Mouse (Mus musculus) urinary bladder, postnatal 4 days (tissue): ENCODE results near the gene Apoa2.

Experiments
- DNase-seq, 2 experiments: peaks; one replicate each; pipeline ENCODE4 v3.0.0; 2021 to 2022; ENCODE audit warnings: low spot score in 2 of 2

Gene Apoa2

GRCm38 (mm10) chr1:171205704-171206493 lies 19.0 kb upstream of the Apoa2 start:
- no peak for DNase-seq

- no peak for DNase-seq
These were observed 15.4 kb upstream of the Apoa2 start for GRCm38 (mm10) chr1:171209409-171209808.

- DNase-seq = no peak
These were observed 12.0 kb upstream of the Apoa2 start for GRCm38 (mm10) chr1:171212854-171213253.

- no peak for DNase-seq
These were observed 10.9 kb upstream of the Apoa2 start, which contains the start of gene Nr1i3 for GRCm38 (mm10) chr1:171213801-171214496. TSS of gene Nr1i3 (plus strand) at chr1:171213970.

GRCm38 (mm10) chr1:171216241-171216955 lies 8.5 kb upstream of the Apoa2 start:
- DNase-seq = no peak

GRCm38 (mm10) chr1:171220871-171221270 lies 4.0 kb upstream of the Apoa2 start:
- DNase-seq = peak; percentile 76 to 89

- DNase-seq = peak in 1 of 2 experiments; percentile 28
These were observed 3.3 kb upstream of the Apoa2 start for GRCm38 (mm10) chr1:171221281-171222193.

GRCm38 (mm10) chr1:171222238-171223155 lies 2.4 kb upstream of the Apoa2 start, which contains the start of gene Tomm40l:
TSS of gene Tomm40l (minus strand) at chr1:171222514.
- DNase-seq = peak; percentile 87 to 93

- no peak for DNase-seq
These were observed 1.7 kb upstream of the Apoa2 start for GRCm38 (mm10) chr1:171223168-171223567.

- DNase-seq = no peak
These were observed 1.1 kb upstream of the Apoa2 start for GRCm38 (mm10) chr1:171223796-171224195.

- DNase-seq = no peak
These were observed 1.9 kb downstream of the Apoa2 start for GRCm38 (mm10) chr1:171226780-171227179.

GRCm38 (mm10) chr1:171227879-171228278 lies 3.0 kb downstream of the Apoa2 start:
- DNase-seq = no peak

- no peak for DNase-seq
These were observed 4.9 kb downstream of the Apoa2 start for GRCm38 (mm10) chr1:171229750-171230149.

GRCm38 (mm10) chr1:171230215-171230614 lies 5.4 kb downstream of the Apoa2 start:
- DNase-seq = no peak

- DNase-seq = no peak
These were observed 7.0 kb downstream of the Apoa2 start for GRCm38 (mm10) chr1:171231844-171232243.

- no peak for DNase-seq
These were observed 7.5 kb downstream of the Apoa2 start for GRCm38 (mm10) chr1:171232348-171232747.

- no peak for DNase-seq
These were observed 8.2 kb downstream of the Apoa2 start for GRCm38 (mm10) chr1:171232800-171233730.

- no peak for DNase-seq
These were observed 9.3 kb downstream of the Apoa2 start, which contains the start of gene Fcer1g for GRCm38 (mm10) chr1:171234126-171234525. TSS of gene Fcer1g (minus strand) at chr1:171234365.

GRCm38 (mm10) chr1:171234538-171234937 lies 9.7 kb downstream of the Apoa2 start:
- DNase-seq = no peak
